ENCODE assay signal across 28 mouse cellular contexts in genomic region chr5:85240380-85240779, GRCm38 (mm10).
DNase-seq lines count a peak whose midpoint lies in the region; ATAC-seq lines count a peak whose summit lies in the region.
"Had no signal": no experiment of that assay in that cellular context is flagged by ENCODE, and none has a peak within 500 bp of the region (broad histone marks: within the 10 kb centered on the region; RNA-seq: fewer than 3 reads in every experiment).

No protein-coding gene starts in this region.

- H3K9me3 ChIP-seq in forebrain, embryonic 11.5 days (ENCODE audit: control insufficient read depth, low read length) = no peaks in the 10 kb centered on the region
- no peaks in the 10 kb centered on the region for H3K9me3 ChIP-seq in forebrain, embryonic 10.5 days
- no peaks in the 10 kb centered on the region for H3K9me3 ChIP-seq in hindbrain, embryonic 16.5 days (ENCODE audit: control insufficient read depth, low read length)
- no peaks in the 10 kb centered on the region for H3K9me3 ChIP-seq in kidney, embryonic 15.5 days (replicated peaks)
- H3K9me3 ChIP-seq: embryonic facial prominence, embryonic 10.5 days; heart, embryonic 12.5 days; hindbrain, embryonic 15.5 days; limb, embryonic 10.5 days; liver, embryonic 15.5 days; lung, embryonic 15.5 days; megakaryocyte, embryonic 14.5 days; midbrain, embryonic 15.5 days had no signal

- no peak for DNase-seq in forebrain, embryonic 11.5 days (ENCODE audit: low spot score)
- DNase-seq in forebrain, embryonic 10.5 days (ENCODE audit: extremely low spot score, low spot score) = no peak
- DNase-seq in retina, postnatal 1 day = peak; percentile 73
- DNase-seq in retina, embryonic 14.5 days (ENCODE audit: low spot score) = no peak
- no peak for DNase-seq in adrenal gland, postnatal 4 days (ENCODE audit: low spot score in 2 of 2)
- DNase-seq: adrenal gland, adult 8-10 months; cerebellum, adult 9-11 months; gastrocnemius, postnatal 25 days; heart, adult 18-20 months; heart, postnatal 10 days; kidney, adult 9 months; kidney, postnatal 25 days; liver; lung, postnatal 36 days; thymus, adult 18-20 months had no signal

- no peaks in the 10 kb centered on the region for H3K4me1 ChIP-seq in forebrain, embryonic 11.5 days (replicated peaks; ENCODE audit: control insufficient read depth, insufficient read depth, low read length)
- peaks cover 6% of the 10 kb centered on the region; the same call in 1 of the 2 replicates for H3K4me1 ChIP-seq in forebrain, embryonic 10.5 days
- H3K4me1 ChIP-seq in hindbrain, embryonic 16.5 days (ENCODE audit: control insufficient read depth, insufficient read depth, low read depth, low read length) = no peaks in the 10 kb centered on the region; the same call in 1 of the 2 replicates
- no peaks in the 10 kb centered on the region for H3K4me1 ChIP-seq in kidney, embryonic 15.5 days
- H3K4me1 ChIP-seq: embryonic facial prominence, embryonic 10.5 days; heart, embryonic 12.5 days; hindbrain, embryonic 15.5 days; limb, embryonic 10.5 days; liver, embryonic 15.5 days; lung, embryonic 15.5 days; megakaryocyte, embryonic 14.5 days; midbrain, embryonic 15.5 days had no signal

- H3K4me3 ChIP-seq in forebrain, embryonic 11.5 days (ENCODE audit: low read depth, low read length) = no peak overlapping the region
- no peak overlapping the region for H3K4me3 ChIP-seq in forebrain, embryonic 10.5 days
- no peak overlapping the region for H3K4me3 ChIP-seq in hindbrain, embryonic 16.5 days (ENCODE audit: low read length)
- no peak overlapping the region for H3K4me3 ChIP-seq in kidney, embryonic 15.5 days (replicated peaks)
- H3K4me3 ChIP-seq: embryonic facial prominence, embryonic 10.5 days; heart, embryonic 12.5 days; hindbrain, embryonic 15.5 days; layer of hippocampus, adult 2 months; limb, embryonic 10.5 days; liver, embryonic 15.5 days; lung, embryonic 15.5 days; megakaryocyte, embryonic 14.5 days; midbrain, embryonic 15.5 days had no signal

- no peaks in the 10 kb centered on the region for H3K27me3 ChIP-seq in forebrain, embryonic 11.5 days (ENCODE audit: control insufficient read depth, insufficient read depth, low read length)
- H3K27me3 ChIP-seq in forebrain, embryonic 10.5 days (ENCODE audit: poor library complexity, severe bottlenecking) = no peaks in the 10 kb centered on the region
- no peaks in the 10 kb centered on the region for H3K27me3 ChIP-seq in hindbrain, embryonic 16.5 days (replicated peaks; ENCODE audit: control insufficient read depth, insufficient read depth, low read length)
- H3K27me3 ChIP-seq in kidney, embryonic 15.5 days = no peaks in the 10 kb centered on the region
- H3K27me3 ChIP-seq: heart, embryonic 12.5 days; hindbrain, embryonic 15.5 days; liver, embryonic 15.5 days; lung, embryonic 15.5 days; megakaryocyte, embryonic 14.5 days; midbrain, embryonic 15.5 days had no signal

- H3K4me2 ChIP-seq in forebrain, embryonic 11.5 days (ENCODE audit: low read depth, low read length, severe bottlenecking) = no peak overlapping the region
- H3K4me2 ChIP-seq in hindbrain, embryonic 16.5 days (ENCODE audit: low read length) = no peak overlapping the region
- no peak overlapping the region for H3K4me2 ChIP-seq in kidney, embryonic 15.5 days
- H3K4me2 ChIP-seq: heart, embryonic 12.5 days; hindbrain, embryonic 15.5 days; liver, embryonic 15.5 days; lung, embryonic 15.5 days; midbrain, embryonic 15.5 days had no signal

- H3K27ac ChIP-seq in forebrain, embryonic 11.5 days (ENCODE audit: low read depth, low read length) = no peak overlapping the region
- H3K27ac ChIP-seq in forebrain, embryonic 10.5 days = no peak overlapping the region
- H3K27ac ChIP-seq in hindbrain, embryonic 16.5 days (ENCODE audit: low read depth, low read length) = no peak overlapping the region
- H3K27ac ChIP-seq in kidney, embryonic 15.5 days = no peak overlapping the region
- H3K27ac ChIP-seq: embryonic facial prominence, embryonic 10.5 days; hindbrain, embryonic 15.5 days; layer of hippocampus, adult 2 months; limb, embryonic 10.5 days; liver, embryonic 15.5 days; lung, embryonic 15.5 days; midbrain, embryonic 15.5 days had no signal

- ATAC-seq in forebrain, embryonic 11.5 days (replicated peaks; ENCODE audit: low FRiP score) = peak; percentile 54
- ATAC-seq in hindbrain, embryonic 16.5 days = peak; percentile 46; the same call in 1 of the 2 replicates
- ATAC-seq in activated CD4-positive, CD25-positive, alpha-beta regulatory T cell, adult 4 months = no peak
- no peak for ATAC-seq in kidney, embryonic 15.5 days (replicated peaks; ENCODE audit: low FRiP score)
- ATAC-seq: intestine, embryonic 16.5 days had no signal

- no peak overlapping the region for H3K9ac ChIP-seq in forebrain, embryonic 11.5 days (ENCODE audit: low read length)
- H3K9ac ChIP-seq in hindbrain, embryonic 16.5 days (ENCODE audit: low read depth, low read length) = no peak overlapping the region
- H3K9ac ChIP-seq in kidney, embryonic 15.5 days = no peak overlapping the region
- H3K9ac ChIP-seq: heart, embryonic 12.5 days; hindbrain, embryonic 15.5 days; liver, embryonic 15.5 days; lung, embryonic 15.5 days; midbrain, embryonic 15.5 days had no signal

- H3K36me3 ChIP-seq in forebrain, embryonic 11.5 days (ENCODE audit: control insufficient read depth, insufficient read depth, low read length) = no peaks in the 10 kb centered on the region
- H3K36me3 ChIP-seq in forebrain, embryonic 10.5 days (replicated peaks) = no peaks in the 10 kb centered on the region
- H3K36me3 ChIP-seq in hindbrain, embryonic 16.5 days (ENCODE audit: control insufficient read depth, insufficient read depth, low read length) = no peaks in the 10 kb centered on the region
- H3K36me3 ChIP-seq in kidney, embryonic 15.5 days = no peaks in the 10 kb centered on the region
- H3K36me3 ChIP-seq: embryonic facial prominence, embryonic 10.5 days; heart, embryonic 12.5 days; hindbrain, embryonic 15.5 days; limb, embryonic 10.5 days; liver, embryonic 15.5 days; lung, embryonic 15.5 days; midbrain, embryonic 15.5 days had no signal

Comparison
In these comparisons a context has a peak if more than half of its experiments do, and no peak if none do; other contexts are left out.
1. ATAC-seq: peak in forebrain, embryonic 11.5 days (single experiment) and hindbrain, embryonic 16.5 days (single experiment); none in activated CD4-positive, CD25-positive, alpha-beta regulatory T cell, adult 4 months (single experiment) and kidney, embryonic 15.5 days (single experiment).